ENCODE assay signal across 24 mouse cellular contexts in genomic region chr14:79511521-79511920, GRCm38 (mm10). TPM values are rescaled to one million over a fixed set of nuclear protein-coding genes. Genes with fewer than 3 reads are reported as not detected.
DNase-seq lines count a peak whose midpoint lies in the region; ATAC-seq lines count a peak whose summit lies in the region.
"Had no signal": no experiment of that assay in that cellular context is flagged by ENCODE, and none has a peak within 500 bp of the region (broad histone marks: within the 10 kb centered on the region; RNA-seq: fewer than 3 reads in every experiment).

No protein-coding gene starts in this region.

- no peak overlapping the region for H3K9ac ChIP-seq in heart, embryonic 15.5 days
- H3K9ac ChIP-seq in kidney, embryonic 14.5 days (ENCODE audit: low read depth, low read length), result no peak overlapping the region
- H3K9ac ChIP-seq: embryonic facial prominence, embryonic 13.5 days; forebrain, embryonic 15.5 days; hindbrain, embryonic 15.5 days; intestine, embryonic 15.5 days; limb, embryonic 15.5 days; lung, embryonic 14.5 days; neural tube, embryonic 15.5 days had no signal

- peak overlapping the region; percentile 40 for H3K27ac ChIP-seq in heart, embryonic 15.5 days
- no peak overlapping the region for H3K27ac ChIP-seq in kidney, embryonic 14.5 days (ENCODE audit: low read depth, low read length)
- H3K27ac ChIP-seq: embryonic facial prominence, embryonic 13.5 days; forebrain, embryonic 15.5 days; hindbrain, embryonic 15.5 days; intestine, embryonic 15.5 days; layer of hippocampus, adult 2 months; limb, embryonic 15.5 days; neural tube, embryonic 15.5 days had no signal

- H3K4me2 ChIP-seq in heart, embryonic 15.5 days, result no peak overlapping the region
- no peak overlapping the region for H3K4me2 ChIP-seq in kidney, embryonic 14.5 days (replicated peaks; ENCODE audit: low read depth, low read length)
- H3K4me2 ChIP-seq: embryonic facial prominence, embryonic 13.5 days; forebrain, embryonic 15.5 days; hindbrain, embryonic 15.5 days; intestine, embryonic 15.5 days; limb, embryonic 15.5 days; lung, embryonic 14.5 days; neural tube, embryonic 15.5 days had no signal

- no peak overlapping the region for H3K4me3 ChIP-seq in heart, embryonic 15.5 days
- no peak overlapping the region for H3K4me3 ChIP-seq in kidney, embryonic 14.5 days (ENCODE audit: low read length)
- H3K4me3 ChIP-seq: embryonic facial prominence, embryonic 13.5 days; forebrain, embryonic 15.5 days; hindbrain, embryonic 15.5 days; intestine, embryonic 15.5 days; layer of hippocampus, adult 2 months; limb, embryonic 15.5 days; neural tube, embryonic 15.5 days had no signal

- intact Hi-C loops in heart, postnatal 10 days (cut with DNase I), result no loop called here

- H3K9me3 ChIP-seq in heart, embryonic 15.5 days (replicated peaks), result no peaks in the 10 kb centered on the region
- H3K9me3 ChIP-seq in kidney, embryonic 14.5 days (ENCODE audit: control insufficient read depth, low read length), result no peaks in the 10 kb centered on the region
- H3K9me3 ChIP-seq: embryonic facial prominence, embryonic 13.5 days; forebrain, embryonic 15.5 days; hindbrain, embryonic 15.5 days; intestine, embryonic 15.5 days; limb, embryonic 15.5 days; neural tube, embryonic 15.5 days had no signal

- ATAC-seq in heart, embryonic 15.5 days (replicated peaks; ENCODE audit: insufficient number of reproducible peaks, insufficient read depth, low FRiP score, low read depth), result no peak
- no peak for ATAC-seq in kidney, embryonic 14.5 days (ENCODE audit: low FRiP score, low TSS enrichment)
- ATAC-seq: forebrain, embryonic 15.5 days; intestine, embryonic 15.5 days; midbrain, embryonic 16.5 days had no signal

- no peak for DNase-seq in heart, postnatal 10 days
- peak; percentile 45 for DNase-seq in kidney, postnatal 14 days
- DNase-seq in lung, postnatal 36 days, result peak; percentile 56
- DNase-seq in lung, postnatal 25 days (ENCODE audit: low spot score), result no peak
- peak; percentile 65 for DNase-seq in splenic B cell, adult 2 months (ENCODE audit: low read depth, low spot score)
- DNase-seq in cerebellum, adult 9-10 months, result no peak
- DNase-seq: adrenal gland, adult 2 months; cerebellum, adult 11 months; cerebellum, postnatal 14 days; heart, postnatal 14 days; layer of hippocampus, postnatal 36 days; lung, embryonic 14.5 days; right cerebral cortex, postnatal 14 days; thymus, adult 2 months had no signal

- H3K4me1 ChIP-seq in heart, embryonic 15.5 days (replicated peaks), result peaks cover 18% of the 10 kb centered on the region
- no peaks in the 10 kb centered on the region for H3K4me1 ChIP-seq in kidney, embryonic 14.5 days (ENCODE audit: control insufficient read depth, insufficient read depth, low read length)
- H3K4me1 ChIP-seq: forebrain, embryonic 15.5 days; hindbrain, embryonic 15.5 days; neural tube, embryonic 15.5 days had no signal

- WGBS in heart, embryonic 15.5 days, result 48% methylated on average over 1 of the region's 1 CpGs
- 73% methylated on average over 1 of the region's 1 CpGs for WGBS in kidney, embryonic 14.5 days

- no peaks in the 10 kb centered on the region for H3K27me3 ChIP-seq in heart, embryonic 15.5 days
- H3K27me3 ChIP-seq in kidney, embryonic 14.5 days (ENCODE audit: control insufficient read depth, insufficient read depth, low read length), result no peaks in the 10 kb centered on the region
- no peaks in the 10 kb centered on the region for H3K27me3 ChIP-seq in splenic B cell, adult 2 months (ENCODE audit: control insufficient read depth, insufficient read depth, low read length, poor library complexity, severe bottlenecking)
- H3K27me3 ChIP-seq: embryonic facial prominence, embryonic 13.5 days; forebrain, embryonic 15.5 days; hindbrain, embryonic 15.5 days; intestine, embryonic 15.5 days; limb, embryonic 15.5 days; neural tube, embryonic 15.5 days had no signal

- H3K36me3 ChIP-seq in heart, embryonic 15.5 days, result no peaks in the 10 kb centered on the region
- H3K36me3 ChIP-seq in kidney, embryonic 14.5 days (ENCODE audit: control insufficient read depth, insufficient read depth, low read length), result no peaks in the 10 kb centered on the region
- H3K36me3 ChIP-seq in splenic B cell, adult 2 months (ENCODE audit: control insufficient read depth, insufficient read depth, low read length, poor library complexity, severe bottlenecking), result no peaks in the 10 kb centered on the region
- H3K36me3 ChIP-seq: embryonic facial prominence, embryonic 13.5 days; forebrain, embryonic 15.5 days; hindbrain, embryonic 15.5 days; intestine, embryonic 15.5 days; limb, embryonic 15.5 days; neural tube, embryonic 15.5 days had no signal

RNA-seq across cellular contexts. Expression of gene Wbp4, which starts 30.2 kb away (rescaled TPM):
- polyA plus RNA-seq in heart, embryonic 15.5 days (2015; fragmentation: Nextera tagmentation; extraction: Ambion mirVana), result 24.0 and 25.7 TPM in 2 replicates
- total RNA-seq in heart, postnatal 10 days (2021), result 10 to 100 TPM; 22.8 to 24.8 TPM
- polyA plus RNA-seq in kidney, embryonic 14.5 days (2014; fragmentation: Nextera tagmentation; extraction: Ambion mirVana), result 47.1 and 64.8 TPM in 2 replicates

RNA-seq across cellular contexts. Expression of gene Elf1, which starts 30.5 kb away (rescaled TPM):
- 7.8 and 12.4 TPM in 2 replicates for polyA plus RNA-seq in heart, embryonic 15.5 days (2015; fragmentation: Nextera tagmentation; extraction: Ambion mirVana)
- 10 to 100 TPM; 21.3 to 23.3 TPM for total RNA-seq in heart, postnatal 10 days (2021)
- polyA plus RNA-seq in kidney, embryonic 14.5 days (2014; fragmentation: Nextera tagmentation; extraction: Ambion mirVana), result 13.9 and 18.5 TPM in 2 replicates

RNA-seq across cellular contexts. Expression of gene Kbtbd6, which starts 59.9 kb away (rescaled TPM):
- polyA plus RNA-seq in heart, embryonic 15.5 days (2015; fragmentation: Nextera tagmentation; extraction: Ambion mirVana), result 1.6 and 2.0 TPM in 2 replicates
- total RNA-seq in heart, postnatal 10 days (2021), result under 1 TPM; 0.37 to 0.62 TPM
- polyA plus RNA-seq in kidney, embryonic 14.5 days (2014; fragmentation: Nextera tagmentation; extraction: Ambion mirVana), result 2.9 and 3.2 TPM in 2 replicates

Comparison
In these comparisons a context has a peak if more than half of its experiments do, and no peak if none do; other contexts are left out.
1. DNase-seq: peak in kidney, postnatal 14 days (single experiment), lung, postnatal 36 days (single experiment) and splenic B cell, adult 2 months (single experiment); none in heart, postnatal 10 days (0 of 2), lung, postnatal 25 days (single experiment) and cerebellum, adult 9-10 months (single experiment).